Mouse (Mus musculus) olfactory bulb, adult 2 months (tissue): ENCODE data around the gene Stip1.

Source experiments
- CTCF ChIP-seq: fragments of 200-500 bp; IDR thresholded peaks from 2 replicates; pipeline ENCODE4 v1.5.1; 2012; ENCODE audit warnings: low read depth, mild to moderate bottlenecking, low read length, moderate library complexity; ENCODE audit not compliant: insufficient read depth
- POLR2A ChIP-seq: fragments of 200-500 bp; IDR thresholded peaks from 2 replicates; pipeline ENCODE4 v1.6.1; 2012; ENCODE audit warnings: mild to moderate bottlenecking, low read depth, low read length, moderate library complexity; ENCODE audit not compliant: insufficient read depth

- TF ChIP-seq POLR2A (no peak), CTCF (no peak)
Observed at GRCm38 (mm10) chr19:7014481-7015135, 25.2 kb downstream of the Stip1 start.
